Mouse (Mus musculus) ES-CJ7 (cell line): ENCODE data around the gene Gm17482.
"Not testable (repeated sequence)": the region's sequence is repeated elsewhere in the genome, so short reads cannot be mapped to it uniquely, and the experiment has no call there.

Experiments used
- DNase-seq: peaks from one replicate; pipeline ENCODE4 v3.0.0; 2011; ENCODE audit warnings: low read depth, low spot score

Gm17482 gene

GRCm38 (mm10) chr6:115227043-115227442, at the start of gene Gm17482:
Gm17482 (plus strand) TSS chr6:115227343.
- DNase-seq, result no peak

GRCm38 (mm10) chr6:115178826-115179225, 48.3 kb upstream of the Gm17482 start:
- peak; percentile 42 for DNase-seq

- no peak for DNase-seq
Observed at GRCm38 (mm10) chr6:115181094-115181493, 46.0 kb upstream of the Gm17482 start.

- DNase-seq, result no peak
Observed at GRCm38 (mm10) chr6:115191111-115191510, 36.0 kb upstream of the Gm17482 start.

- DNase-seq, result no peak
Observed at GRCm38 (mm10) chr6:115200753-115201152, 26.4 kb upstream of the Gm17482 start.

- DNase-seq, result peak; percentile 40
Observed at GRCm38 (mm10) chr6:115203029-115203428, 24.1 kb upstream of the Gm17482 start.

- DNase-seq, result no peak
Observed at GRCm38 (mm10) chr6:115210187-115210586, 17.0 kb upstream of the Gm17482 start.

GRCm38 (mm10) chr6:115210820-115211219, 16.3 kb upstream of the Gm17482 start:
- DNase-seq, result no peak

- no peak for DNase-seq
Observed at GRCm38 (mm10) chr6:115212132-115212903, 14.8 kb upstream of the Gm17482 start.

GRCm38 (mm10) chr6:115213129-115213528, 14.0 kb upstream of the Gm17482 start:
- DNase-seq, result no peak

GRCm38 (mm10) chr6:115221215-115221641, 5.9 kb upstream of the Gm17482 start:
- no peak for DNase-seq

GRCm38 (mm10) chr6:115225519-115225918, 1.6 kb upstream of the Gm17482 start:
- DNase-seq, result no peak

- peak; percentile 74 for DNase-seq
Observed at GRCm38 (mm10) chr6:115227529-115227928, 386 bp downstream of the Gm17482 start.

- DNase-seq, result no peak
Observed at GRCm38 (mm10) chr6:115230557-115230956, 3.4 kb downstream of the Gm17482 start.

GRCm38 (mm10) chr6:115231836-115232235, 4.7 kb downstream of the Gm17482 start:
- no peak for DNase-seq

- DNase-seq, result no peak
Observed at GRCm38 (mm10) chr6:115232562-115232961, 5.4 kb downstream of the Gm17482 start.

GRCm38 (mm10) chr6:115238031-115239027, 11.2 kb downstream of the Gm17482 start:
- DNase-seq, result no peak

GRCm38 (mm10) chr6:115239335-115239734, 12.2 kb downstream of the Gm17482 start:
- no peak for DNase-seq

GRCm38 (mm10) chr6:115240431-115240830, 13.3 kb downstream of the Gm17482 start:
- DNase-seq, result not testable (repeated sequence)

GRCm38 (mm10) chr6:115241131-115241699, 14.1 kb downstream of the Gm17482 start:
- no peak for DNase-seq

- no peak for DNase-seq
Observed at GRCm38 (mm10) chr6:115241939-115242338, 14.8 kb downstream of the Gm17482 start.

- no peak for DNase-seq
Observed at GRCm38 (mm10) chr6:115244222-115244621, 17.1 kb downstream of the Gm17482 start.
